Mouse (Mus musculus) retina, postnatal 1 day (tissue): ENCODE measurements at regions not wholly inside any gene's neighbourhood (a gene's known extent, or its start where the extent isn't known, plus 50 kb on each side); places are given as distances from the start of the nearest gene placed in this dataset.
A peak's percentile ranks its signal among the peaks of the same experiment; 100 is the strongest.

Source experiments
- DNase-seq: peaks from one replicate; pipeline ENCODE4 v3.0.0-alpha.2; 2012

DNA sequence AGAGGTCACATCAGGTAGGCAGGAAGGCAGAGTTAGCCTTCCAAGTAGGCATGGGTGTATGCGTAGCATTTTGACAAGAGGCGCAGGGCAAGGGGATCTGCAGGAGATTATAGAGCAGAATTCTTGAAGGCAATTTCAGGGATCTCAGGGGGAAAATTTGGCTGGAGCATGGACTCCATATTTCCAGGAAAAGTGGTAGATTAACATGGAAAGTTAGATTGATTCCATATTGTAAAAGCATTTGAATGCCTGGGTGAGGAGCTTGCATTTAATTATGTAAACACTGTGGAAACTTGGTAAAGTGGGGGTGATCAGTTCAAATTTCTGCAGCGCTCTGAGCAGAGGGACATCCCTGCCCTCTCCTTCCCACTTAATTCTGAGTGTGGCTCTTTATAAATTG is 146.7 kb downstream of the Pax3 start:
- DNase-seq: no peak

DNA sequence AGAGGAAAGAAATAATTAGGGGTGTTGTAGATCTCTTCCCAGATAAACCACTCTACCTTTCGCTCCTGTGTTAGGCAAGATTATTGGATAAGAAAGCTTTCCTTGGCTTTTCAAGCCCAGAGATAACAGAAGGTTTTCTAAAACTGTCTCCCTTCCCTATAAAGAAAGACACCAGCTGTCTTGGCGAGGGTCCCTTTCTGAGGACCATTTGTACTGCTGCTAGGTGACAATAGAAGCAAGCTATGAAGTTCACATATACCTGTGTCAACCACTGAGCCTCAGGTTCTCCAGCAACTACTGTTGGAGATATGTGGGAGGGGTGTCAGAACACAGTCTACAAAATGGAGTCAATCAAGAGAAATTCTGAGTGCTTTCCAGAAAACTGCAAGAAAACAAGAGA is 164.6 kb downstream of the Pax3 start:
- no peak for DNase-seq

DNA sequence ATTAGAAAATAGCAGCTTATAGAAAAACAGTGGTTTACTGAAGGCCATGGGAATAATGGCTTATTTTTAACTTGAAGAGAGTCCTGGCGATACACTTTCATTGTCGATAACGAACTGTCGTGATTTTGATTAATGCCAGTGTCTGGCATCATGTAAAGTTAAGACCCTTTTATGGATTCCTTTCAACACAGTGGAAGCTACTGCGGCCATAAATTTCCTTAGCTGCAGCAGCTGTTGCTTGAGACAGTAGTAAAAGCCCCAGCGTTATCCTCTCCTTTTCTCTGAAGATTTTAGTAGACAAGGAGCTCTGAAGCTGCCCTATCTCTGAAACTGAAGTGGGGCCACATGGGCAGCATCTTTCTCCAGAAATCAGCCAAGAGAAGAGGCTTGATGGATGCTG is 175.2 kb downstream of the Pax3 start:
- no peak for DNase-seq

DNA sequence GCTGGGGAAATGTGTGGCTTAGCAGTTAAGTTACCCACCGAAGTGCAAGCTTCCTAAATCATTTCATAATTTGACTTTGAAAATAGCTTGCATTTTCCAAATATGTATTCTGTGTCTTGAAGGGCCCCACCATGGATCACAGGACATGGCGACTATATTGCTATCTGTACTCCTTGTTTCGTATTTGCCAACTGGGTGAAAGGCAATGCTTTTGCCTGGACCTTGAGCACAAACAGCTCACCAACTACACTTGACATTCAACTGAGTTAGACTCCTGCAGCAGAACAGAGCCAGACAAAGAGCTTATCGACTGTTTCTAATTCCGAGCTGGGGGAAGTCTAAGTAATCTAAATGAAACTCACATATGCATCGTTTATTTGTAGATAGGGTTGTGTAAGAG is 175.9 kb downstream of the Pax3 start:
- no peak for DNase-seq

DNA sequence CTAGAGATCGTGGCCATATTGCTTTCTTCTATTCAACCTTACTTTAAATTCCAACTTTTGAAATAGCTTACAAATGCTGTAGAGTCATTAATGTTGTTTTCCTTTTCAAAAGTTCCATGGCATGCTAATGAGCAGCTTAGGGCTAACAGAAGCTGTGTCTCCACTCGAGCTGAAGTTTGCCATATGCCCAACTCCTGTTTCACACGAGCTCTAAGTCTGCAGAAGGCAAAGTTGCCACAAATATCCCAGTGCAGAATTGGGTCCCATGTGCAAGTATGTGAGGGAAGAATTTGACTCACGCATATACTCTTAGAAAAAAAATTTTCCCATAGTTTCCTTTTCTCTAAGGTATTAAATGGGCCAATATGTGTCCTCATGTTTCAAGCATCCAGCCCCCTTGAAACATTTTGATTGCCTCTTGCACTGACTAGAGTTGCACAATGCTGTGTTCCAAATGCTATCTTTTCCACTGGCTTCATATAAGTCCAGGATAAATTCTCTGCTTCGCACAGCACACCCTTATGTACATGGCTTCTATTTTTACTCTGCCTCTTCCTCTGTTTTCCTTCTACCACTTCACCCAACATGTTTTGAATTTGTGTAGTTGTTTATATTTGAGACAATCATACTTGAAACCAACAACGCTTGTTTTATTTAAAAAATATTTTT is 178.9 kb downstream of the Pax3 start:
- DNase-seq: no peak

DNA sequence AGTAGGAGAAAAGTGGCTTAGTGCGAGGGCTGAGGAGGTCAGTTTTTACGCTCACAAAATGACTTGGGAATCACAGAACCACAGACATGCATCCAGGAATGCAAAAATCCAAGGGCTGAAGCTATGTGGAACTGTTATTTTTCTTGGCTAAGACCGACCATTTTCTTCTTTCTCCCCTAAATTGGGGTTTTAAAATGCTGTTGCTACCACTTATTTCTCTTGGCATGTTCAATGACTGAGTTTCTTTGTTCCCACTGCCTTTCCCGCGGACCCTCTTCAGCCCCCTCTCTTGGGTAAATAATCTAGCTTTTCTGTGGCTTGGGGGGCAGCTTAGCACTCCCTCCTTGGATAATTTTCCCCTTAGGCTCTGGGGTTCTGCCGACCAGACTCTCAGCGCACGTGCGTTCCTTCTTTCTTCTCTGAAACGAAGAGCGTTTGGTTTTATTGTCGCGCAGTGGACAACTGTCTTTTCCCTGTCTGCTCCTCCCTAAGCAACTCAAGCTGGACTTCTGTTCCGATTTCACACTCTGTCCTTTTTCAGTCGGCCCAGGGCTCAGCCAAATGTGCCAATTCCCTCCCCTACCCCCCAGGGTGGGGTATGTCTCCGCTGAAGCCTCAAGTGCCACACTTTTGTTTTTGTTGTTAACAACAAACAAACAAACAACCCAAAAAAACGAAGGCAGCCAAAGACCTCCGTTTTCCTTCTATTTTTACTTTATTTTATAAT is 180.2 kb downstream of the Pax3 start:
- DNase-seq: no peak

DNA sequence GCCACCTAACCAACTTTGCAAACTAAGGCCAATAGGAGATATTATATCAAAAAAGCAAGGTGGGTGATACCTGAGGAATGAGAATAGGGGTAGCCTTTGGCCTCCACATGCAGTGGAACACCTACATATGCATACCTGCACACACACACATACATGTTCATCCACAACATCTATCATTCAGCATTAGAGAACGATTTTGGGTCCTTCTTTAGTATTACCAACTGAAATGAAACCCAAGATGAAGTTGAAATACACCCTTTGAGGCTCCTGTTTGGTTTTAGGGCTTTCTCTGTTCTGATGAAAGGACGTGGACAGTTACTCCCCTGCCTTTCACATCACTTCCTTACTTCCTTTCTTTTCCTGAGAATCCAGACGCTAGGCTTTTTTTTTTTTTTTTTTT is 180.9 kb downstream of the Pax3 start:
- no peak for DNase-seq

DNA sequence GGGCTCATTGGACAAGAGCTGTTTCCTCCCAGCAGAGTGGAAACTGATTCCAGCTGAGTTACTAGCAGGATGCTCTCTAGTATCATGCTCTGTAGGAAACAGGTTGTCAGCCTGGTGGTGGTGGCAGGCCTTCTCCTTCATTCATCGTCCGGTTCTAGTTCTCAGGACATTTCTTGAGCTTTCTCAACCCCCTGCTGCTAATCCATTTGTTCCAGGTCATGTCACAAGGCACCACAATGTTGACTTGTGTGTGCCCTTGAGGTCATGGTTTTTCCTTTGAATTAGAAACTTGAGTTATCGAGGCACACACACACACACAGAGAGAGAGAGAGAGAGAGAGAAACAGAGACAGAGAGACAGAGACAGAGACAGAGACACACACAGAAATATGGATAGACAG is 183.5 kb downstream of the Pax3 start:
- DNase-seq: peak; percentile 15

DNA sequence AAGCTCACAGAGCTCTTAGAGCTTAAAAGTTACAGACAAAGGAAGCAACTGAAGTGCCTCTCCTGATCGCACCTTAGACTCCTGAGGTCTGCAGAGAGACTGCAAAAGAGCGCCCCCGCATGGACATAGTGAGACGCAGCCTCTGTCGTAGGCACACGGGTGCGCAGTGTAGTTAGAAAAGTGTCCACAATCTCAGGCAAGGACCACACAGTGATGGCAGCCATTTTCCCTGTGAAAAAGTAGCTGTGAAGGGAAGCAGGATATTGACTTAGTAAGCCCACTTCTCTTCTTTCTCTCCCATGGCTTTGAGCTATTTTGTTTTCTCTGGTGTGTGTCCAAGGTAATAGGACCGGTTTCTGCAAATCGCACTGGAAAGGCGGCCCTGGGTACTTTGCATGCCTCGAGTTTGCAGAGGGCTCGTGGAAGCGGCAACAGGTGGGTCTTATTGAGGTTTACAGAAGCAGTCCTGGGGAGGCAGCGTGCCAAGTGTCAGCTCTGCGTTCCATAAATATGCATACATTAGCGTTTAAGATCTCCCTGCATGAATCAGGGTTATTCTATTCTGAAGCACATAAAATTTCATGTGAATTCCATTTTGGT is 188.0 kb downstream of the Pax3 start:
- DNase-seq: peak; percentile 51

DNA sequence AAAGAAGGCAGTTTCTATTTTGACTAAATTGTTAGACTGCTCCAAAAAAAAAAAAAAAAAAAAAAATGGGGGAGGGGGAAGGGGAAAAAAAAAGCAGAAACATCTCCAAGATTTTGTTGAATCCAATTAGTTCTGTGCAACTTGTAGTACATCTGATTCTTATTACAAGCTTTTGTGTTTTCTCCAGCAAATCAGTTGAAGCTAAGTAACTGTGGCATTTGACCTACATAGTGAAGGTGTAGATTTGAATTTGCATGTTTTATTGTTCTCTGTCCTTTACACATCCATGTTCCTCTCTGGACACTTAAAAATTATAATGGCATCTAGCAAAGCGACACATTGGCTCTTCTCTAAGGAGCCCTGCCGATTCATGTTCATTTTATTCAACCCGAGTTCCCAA is 192.6 kb downstream of the Pax3 start:
- peak; percentile 79 for DNase-seq

DNA sequence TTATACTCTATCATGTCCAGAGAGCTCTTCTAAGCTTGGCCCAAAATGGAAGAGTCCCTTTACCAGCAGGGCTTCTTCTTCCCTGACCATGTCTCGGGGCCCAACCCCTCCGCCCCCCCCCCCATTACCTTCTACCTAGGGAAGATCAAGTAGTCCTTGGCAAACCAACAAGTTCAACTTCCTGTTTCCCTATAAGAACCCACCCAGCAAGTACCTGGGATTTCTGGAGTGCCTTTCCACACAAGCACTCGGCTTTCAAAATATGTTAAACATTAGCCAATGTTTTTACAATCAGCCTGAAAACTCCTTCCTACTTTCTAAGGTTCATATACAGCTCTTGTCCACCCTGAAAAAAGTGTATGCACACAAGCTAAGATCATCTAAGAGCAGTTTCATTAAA is 198.2 kb downstream of the Pax3 start:
- no peak for DNase-seq

DNA sequence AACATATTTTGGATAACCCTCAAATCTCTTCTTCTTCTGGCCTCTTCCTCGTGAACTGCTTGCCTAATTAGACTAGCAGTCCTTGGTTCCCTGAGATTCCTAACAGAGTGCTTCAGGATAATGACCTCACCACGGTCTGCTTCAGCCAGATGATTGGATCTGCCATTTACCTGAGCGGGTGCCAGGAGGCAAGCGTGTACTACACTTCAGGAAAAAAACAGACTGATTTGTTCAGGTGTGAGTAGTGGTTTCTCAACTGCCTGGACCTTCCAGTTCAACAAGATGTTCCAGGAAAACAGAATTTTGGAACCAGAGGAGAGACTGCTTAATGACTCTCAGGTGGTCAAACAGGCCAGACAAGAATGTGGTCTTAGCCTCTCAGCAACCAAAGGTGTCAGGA is 215.4 kb downstream of the Pax3 start:
- DNase-seq: no peak

DNA sequence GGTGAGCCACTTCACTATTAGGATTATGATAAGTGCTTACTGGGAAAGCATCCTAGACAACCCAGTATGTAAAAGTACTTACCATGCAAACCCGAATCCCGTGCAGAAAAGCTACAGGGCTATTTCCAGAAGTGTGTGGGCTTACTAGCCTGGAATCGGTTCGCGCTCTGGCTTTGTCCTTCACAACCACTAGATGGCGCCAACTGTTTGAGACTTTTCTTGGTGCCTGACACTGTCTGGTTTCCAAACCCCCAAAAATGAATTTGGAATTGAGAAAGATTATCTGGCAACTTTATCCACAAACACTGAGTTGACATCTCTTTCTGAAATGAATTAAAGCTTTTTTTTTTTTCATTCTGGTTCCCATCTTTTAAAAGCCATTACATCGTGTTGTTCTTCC is 218.2 kb downstream of the Pax3 start:
- DNase-seq: peak; percentile 80

DNA sequence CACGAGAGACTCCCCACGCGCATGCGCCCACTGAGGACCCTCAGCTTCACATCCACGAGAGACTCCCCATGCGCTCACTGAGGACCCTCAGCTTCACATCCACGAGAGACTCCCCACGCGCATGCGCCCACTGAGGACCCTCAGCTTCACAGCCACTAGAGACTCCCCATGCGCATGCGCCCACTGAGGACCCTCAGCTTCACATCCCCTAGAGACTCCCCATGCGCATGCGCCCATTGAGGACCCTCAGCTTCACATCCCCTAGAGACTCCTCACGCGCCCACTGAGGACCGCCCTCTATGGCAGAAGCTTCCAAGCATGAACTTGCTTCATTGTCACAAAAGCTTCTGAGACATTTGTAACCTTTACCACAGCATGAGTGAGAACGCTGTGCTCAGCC is 221.0 kb downstream of the Pax3 start:
- DNase-seq: no peak

DNA sequence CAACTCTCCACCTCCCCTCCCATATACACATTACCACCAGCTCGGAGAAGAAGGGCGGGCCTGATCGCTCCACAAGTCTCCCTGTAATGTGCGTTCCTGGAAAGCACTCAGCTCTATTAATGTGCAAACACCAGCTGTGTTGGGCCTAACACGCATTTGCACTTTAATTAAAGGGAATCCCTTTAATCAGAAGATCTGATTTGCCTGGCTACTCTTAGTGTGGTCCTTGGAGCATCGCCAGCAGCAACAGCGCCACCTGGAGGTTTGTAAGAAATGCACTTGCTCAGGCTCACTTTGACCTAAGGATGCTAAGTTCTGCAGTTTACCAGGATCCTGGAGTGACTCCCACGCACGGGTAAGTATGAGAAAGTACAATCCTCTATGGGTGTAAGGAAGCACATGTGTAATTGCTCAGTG is 224.6 kb downstream of the Pax3 start:
- DNase-seq: peak; percentile 90

DNA sequence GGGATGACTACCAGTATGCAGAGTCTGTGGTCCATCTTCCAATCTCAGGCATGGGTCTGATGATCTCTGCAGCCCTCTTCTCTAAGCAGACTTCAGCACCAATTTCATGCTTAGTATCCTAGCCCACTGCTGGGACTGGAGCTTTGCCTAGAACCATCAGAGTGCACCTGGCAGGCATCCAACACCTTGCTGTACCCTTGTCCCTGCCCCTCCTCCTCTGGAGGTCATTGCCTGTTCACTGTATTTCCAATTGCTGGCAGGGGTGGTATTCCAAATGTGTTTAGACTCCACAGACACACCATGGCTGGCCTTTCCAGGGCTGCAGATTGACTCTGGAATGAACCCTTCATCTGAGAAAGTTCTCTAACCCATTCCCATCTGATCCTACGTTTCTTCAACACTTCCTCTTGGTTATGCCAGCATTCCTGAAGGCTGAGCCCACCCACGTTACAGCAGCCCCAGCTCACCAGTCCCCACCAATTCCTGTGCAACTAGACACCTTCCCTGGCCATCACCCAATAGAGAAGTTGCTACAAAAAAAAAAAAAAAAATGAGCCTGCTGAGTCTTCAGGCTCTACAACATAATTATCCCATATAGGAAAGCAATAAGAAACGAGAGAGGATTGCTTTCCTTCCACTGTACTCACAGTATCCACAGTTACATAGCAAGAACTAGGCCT is 232.1 kb downstream of the Pax3 start:
- DNase-seq: no peak

DNA sequence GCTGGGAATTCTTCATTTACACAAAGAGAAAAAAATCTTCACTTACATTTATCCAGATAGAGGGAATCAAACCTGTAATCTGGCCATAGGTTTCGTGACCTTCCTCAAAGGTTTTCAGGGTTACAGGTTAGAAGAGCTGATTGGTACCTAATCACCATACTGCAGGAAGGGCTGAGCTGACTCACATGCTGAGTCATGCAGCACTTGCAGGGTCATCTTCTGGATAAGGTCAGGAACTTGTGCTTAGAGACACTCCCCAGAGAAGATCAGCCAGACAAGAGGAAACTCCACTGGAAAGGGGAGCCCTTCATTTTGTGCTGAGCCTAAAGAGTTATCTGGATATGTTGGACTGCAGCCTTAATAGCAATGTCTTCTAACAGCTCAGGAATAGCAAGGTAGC is 237.6 kb downstream of the Pax3 start:
- no peak for DNase-seq

DNA sequence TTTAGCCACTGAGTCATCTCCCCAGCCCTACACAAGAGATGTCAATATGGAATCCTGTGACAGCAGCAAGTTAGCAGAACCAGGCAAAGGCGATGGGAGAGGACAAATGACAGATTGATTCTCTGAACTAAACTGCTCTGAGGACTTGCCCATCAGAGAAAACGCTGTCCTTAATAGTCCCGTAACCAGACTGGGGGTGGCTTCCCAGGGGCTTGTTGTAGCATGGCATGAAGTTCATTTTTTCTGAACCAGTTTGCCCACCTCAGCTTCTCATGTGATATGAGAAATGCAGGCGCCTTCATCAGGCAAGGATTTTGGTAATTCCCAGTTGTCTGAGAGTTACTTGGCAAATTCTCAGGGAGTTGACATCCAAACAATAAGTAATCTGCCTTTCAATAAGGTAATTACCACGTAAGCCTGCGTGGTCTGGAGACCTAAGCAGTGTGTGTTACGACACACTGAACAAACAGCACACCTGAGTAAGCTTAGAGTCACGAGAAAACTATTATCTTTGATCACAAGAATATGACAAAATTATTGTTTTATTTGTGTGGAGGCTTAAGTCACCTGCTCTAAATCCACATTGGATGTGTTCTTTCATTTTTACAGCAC is 239.7 kb downstream of the Pax3 start:
- no peak for DNase-seq

DNA sequence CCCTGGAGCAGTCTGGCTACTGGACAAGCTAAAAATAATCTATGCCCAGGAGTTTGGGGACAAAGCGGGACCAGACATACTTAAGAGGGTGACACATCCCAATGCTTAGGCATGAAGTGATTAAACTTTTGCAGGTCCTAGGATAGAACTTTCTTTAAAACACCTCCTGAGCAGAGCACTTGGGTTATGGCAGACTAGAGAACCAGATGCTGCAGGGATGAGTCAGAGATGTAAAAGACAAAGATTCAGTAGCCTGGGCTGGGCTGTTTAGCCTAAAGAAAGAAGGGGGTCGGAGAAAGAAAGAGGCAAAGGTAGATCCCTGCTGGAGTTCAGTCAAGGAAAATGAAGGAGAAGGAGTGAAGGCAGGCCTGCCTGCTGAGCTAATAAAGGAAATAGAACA is 249.0 kb downstream of the Pax3 start:
- no peak for DNase-seq

DNA sequence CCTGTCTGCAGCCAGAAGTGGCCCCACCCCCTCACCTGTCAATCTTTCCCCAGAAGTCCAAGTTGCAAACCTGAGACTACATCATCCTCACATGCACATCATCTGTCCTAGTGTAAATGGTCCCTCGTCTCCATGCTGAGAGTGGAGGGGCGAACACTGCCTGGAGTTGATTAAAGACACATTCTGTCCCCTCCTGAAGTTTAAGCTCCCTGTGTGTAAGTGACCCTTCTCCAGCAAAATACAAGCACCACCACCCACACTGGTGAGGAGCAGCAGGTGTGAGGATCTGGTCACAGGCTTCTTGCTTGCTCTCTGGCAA is 252.6 kb downstream of the Pax3 start:
- DNase-seq: no peak

DNA sequence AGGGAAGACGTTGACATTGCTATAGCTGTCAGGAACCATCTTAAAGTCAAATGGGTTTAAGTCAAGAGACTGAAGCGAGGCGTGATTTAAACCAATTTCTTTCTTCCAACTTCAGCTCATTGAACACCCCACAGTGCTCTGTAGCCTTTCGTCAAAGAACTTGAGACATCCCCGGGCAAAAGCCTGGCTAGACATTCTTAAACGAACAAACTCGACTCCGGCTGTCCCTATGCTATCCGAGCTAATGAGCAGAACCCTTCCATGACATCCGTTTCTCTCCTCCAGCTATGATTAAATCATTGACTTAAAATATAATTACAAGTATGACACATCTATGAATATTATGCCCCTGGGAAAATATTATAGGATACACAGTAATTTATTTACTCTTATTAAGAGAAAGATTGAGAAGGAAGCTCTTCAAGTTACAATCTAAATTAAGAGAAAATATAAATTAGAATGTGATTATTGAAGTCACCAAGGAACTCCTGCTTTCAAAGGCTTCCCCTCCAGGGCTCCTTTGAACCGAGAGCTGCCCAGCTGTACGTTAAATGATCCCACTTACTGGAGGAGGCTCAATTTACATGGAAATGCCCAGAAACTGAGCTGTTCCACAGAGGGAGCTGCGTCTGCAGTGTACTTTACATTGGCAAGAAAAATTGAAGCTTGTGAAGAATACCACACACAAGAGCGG is 253.2 kb downstream of the Pax3 start:
- DNase-seq: no peak

DNA sequence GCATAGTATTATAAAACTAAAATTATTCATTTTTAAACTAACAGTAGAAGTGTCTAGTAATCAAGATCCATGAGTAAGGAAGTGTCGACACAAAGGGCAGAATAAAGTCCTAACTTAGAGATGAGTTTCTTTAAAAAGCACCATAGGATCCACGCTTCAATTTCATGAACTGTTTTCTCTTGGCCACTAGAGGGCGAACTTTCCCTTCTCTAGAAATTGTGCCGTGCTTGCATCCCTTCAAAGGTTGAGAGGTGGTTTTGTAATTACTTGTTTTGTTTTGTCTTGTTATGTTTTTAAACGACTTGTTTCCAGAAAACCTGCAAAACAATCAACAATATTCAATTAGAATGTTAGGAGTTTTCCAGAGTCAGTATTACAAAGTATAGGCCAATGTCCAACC is 253.8 kb downstream of the Pax3 start:
- peak; percentile 75 for DNase-seq
